Mouse (Mus musculus) limb, embryonic 12.5 days (tissue): Measurements from ENCODE around the gene Slc25a12. TPM values are rescaled to one million over a fixed set of nuclear protein-coding genes. Genes with fewer than 3 reads are reported as not detected.

Experiments used
- ATAC-seq: fragments of 200-750 bp; cut with Nextera tagmentation; 2 replicates; pipeline ENCODE4 v1.8.0; 2017; ENCODE audit warnings: low read depth, moderate TSS enrichment; ENCODE audit not compliant: insufficient number of reproducible peaks, insufficient read depth, low FRiP score, low TSS enrichment
- H3K27ac ChIP-seq: fragments of 300-500 bp; sonication (generic); 2 replicates; pipeline ENCODE4 v1.5.1; 2016; ENCODE audit warnings: mild to moderate bottlenecking, moderate library complexity
- H3K27me3 ChIP-seq: fragments of 300-500 bp; sonication (generic); 2 replicates; pipeline ENCODE4 v1.6.1; 2016; ENCODE audit warnings: mild to moderate bottlenecking, moderate library complexity
- H3K36me3 ChIP-seq: fragments of 300-500 bp; sonication (generic); 2 replicates; pipeline ENCODE4 v1.6.1; 2016; ENCODE audit warnings: mild to moderate bottlenecking, moderate library complexity
- H3K4me1 ChIP-seq: fragments of 300-500 bp; sonication (generic); replicated peaks from 2 replicates; pipeline ENCODE4 v1.6.1; 2016
- H3K4me2 ChIP-seq: fragments of 300-500 bp; sonication (generic); 2 replicates; pipeline ENCODE4 v1.6.1; 2016; ENCODE audit warnings: mild to moderate bottlenecking, moderate library complexity
- H3K4me3 ChIP-seq: fragments of 300-500 bp; sonication (generic); replicated peaks from 2 replicates; pipeline ENCODE4 v1.5.1; 2016; ENCODE audit warnings: mild to moderate bottlenecking
- H3K9ac ChIP-seq: fragments of 300-500 bp; sonication (generic); replicated peaks from 2 replicates; pipeline ENCODE4 v1.6.1; 2016; ENCODE audit warnings: mild to moderate bottlenecking, moderate library complexity
- H3K9me3 ChIP-seq: fragments of 300-500 bp; sonication (generic); 2 replicates; pipeline ENCODE4 v1.6.1; 2016; ENCODE audit warnings: mild to moderate bottlenecking, moderate library complexity
- WGBS: fragments of 180-500 bp; shearing (Covaris S2); methylation state at CpG from one replicate; pipeline ENCODE4 v1.1.7; 2016; 5-methylcytosine and 5-hydroxymethylcytosine counted together
- polyA plus RNA-seq: library from polyadenylated mRNA; unstranded; fragments of >200 nt; fragmentation: Nextera tagmentation; extraction: Ambion mirVana; gene quantifications from 2 replicates; pipeline ENCODE4 v1.2.1, GENCODE M21; 2016

Gene Slc25a12
- polyA plus RNA-seq, 1 experiment from 2014 or later: 31.4 TPM

DNA sequence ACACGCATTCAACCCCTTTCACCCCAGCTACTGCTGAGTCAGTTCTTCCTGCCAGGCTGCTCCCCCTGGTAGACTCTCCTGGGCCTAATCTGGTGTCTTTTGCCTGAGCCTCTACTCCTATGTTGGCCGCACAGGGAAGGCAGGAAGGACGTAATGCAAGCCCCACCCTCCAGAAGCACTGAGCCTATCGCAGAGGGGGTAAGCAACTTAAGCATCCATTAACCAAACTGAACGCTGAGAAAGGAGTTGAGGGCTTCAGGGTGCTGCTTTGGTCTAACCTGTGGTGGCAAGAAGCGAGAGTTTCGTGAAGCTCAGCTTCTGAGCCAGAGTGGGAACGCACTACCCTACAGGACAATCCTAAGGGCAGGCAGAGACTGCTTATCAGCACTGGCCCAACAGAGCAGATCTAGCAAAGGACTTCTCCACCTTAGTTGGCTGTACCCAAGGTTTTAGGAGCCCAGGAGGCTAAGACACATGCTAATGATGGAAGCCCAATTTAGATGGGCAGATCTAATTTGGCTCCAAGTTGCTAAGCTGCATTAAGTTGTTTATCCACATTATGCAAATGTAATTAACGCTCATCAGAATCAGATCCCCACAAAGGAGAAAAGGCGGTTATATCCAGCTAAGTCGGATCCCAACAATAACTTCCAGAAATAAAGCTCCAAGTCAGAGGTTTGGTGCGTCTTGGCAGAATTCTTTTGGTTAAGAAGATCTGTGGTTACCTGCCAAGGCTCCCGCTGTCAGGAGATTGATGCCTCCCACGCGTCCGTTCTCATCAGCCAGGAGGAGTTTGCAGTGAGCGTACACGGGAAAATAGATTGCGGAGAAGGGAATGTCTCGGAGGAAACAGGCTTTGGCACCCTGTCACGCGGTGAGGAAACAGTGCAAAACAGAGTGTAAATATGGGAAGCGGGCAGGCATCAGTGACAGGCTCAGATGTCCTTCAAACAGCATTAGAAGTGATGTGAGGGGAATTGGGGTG lies 88.5 kb downstream of the Slc25a12 start:
- H3K9ac ChIP-seq: no peak overlapping the region

DNA sequence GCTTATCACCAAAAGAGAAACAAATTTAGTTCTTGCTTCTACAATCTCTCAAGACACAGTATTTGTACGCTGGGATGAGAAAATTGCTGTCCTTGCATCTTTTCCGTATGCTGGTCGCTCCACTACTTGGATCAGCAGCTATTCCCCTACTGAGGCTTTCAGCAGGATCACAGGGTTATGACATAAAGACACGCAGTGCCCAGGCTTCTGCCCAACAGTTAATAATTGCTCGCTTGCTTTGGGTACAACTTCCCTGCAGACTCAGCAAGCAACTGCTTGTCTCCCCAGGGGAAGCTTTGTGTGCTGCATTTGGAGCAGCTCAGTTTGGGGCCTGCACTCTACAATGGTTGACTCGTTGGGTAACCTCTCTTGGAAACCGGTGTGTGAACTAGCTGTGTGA lies 91.8 kb downstream of the Slc25a12 start:
- 0 out of 2 replicates have a peak, but pooled peaks cover 4% of the 10 kb centered on the region for H3K4me1 ChIP-seq
- H3K27ac ChIP-seq: no peak overlapping the region
- H3K27me3 ChIP-seq: no peaks in the 10 kb centered on the region
- peaks cover 18% of the 10 kb centered on the region for H3K36me3 ChIP-seq
- no peak overlapping the region for H3K4me3 ChIP-seq
- 90% methylated on average over 7 of the region's 7 CpGs for WGBS
- no peak for ATAC-seq
- H3K9me3 ChIP-seq: no peaks in the 10 kb centered on the region
- H3K4me2 ChIP-seq: no peak overlapping the region
- no peak overlapping the region for H3K9ac ChIP-seq

More for the DNA sequence above, 88.5 kb downstream of the Slc25a12 start:
- 85% methylated on average over 23 of the region's 23 CpGs for WGBS
- Histone ChIP-seq H3K4me2 (no peak overlapping the region), H3K36me3 (peaks cover 31% of the 10 kb centered on the region), H3K9me3 (no peaks in the 10 kb centered on the region), H3K4me1 (0 out of 2 replicates have a peak, but pooled peaks cover under 1% of the 10 kb centered on the region), H3K4me3 (no peak overlapping the region), H3K27me3 (no peaks in the 10 kb centered on the region), H3K27ac (no peak overlapping the region)
- no peak for ATAC-seq

DNA sequence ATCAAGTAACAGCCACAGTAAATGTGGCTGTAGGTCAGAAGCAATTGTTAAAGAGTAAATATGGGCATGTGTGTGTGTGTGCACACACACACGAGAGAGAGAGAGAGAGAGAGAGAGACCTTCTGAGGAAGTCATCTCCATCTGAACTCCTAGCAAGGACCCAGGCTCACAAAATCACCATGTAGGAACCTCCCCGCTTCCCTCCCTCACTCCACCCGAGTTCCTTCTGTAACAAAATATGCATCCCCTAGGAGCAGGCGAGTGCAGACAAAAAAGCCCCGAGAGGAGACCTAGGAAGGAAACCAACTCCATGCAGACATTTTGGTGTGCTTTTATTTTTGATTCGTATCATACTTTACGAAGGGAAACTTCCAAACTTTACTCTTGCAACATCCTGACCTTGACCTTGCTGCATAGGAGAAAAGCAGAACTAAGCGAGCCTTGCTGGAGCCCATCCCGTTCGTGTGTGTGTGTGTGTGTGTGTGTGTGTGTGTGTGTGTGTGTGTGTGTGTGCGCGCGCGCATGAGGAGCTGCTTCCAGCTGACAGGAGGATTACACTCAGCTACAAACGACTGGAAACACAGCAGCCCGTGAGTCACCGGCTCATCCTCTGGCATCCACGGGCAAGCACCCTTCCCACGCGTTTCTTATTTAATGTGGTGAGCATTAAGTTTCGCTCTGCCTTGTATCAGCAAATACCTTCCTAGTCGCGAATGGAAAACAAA lies 93.4 kb downstream of the Slc25a12 start:
- Histone ChIP-seq H3K9ac (no peak overlapping the region), H3K27ac (0 out of 2 replicates have a peak overlapping the region, but pooled peaks have one; percentile 12), H3K4me3 (no peak overlapping the region), H3K4me2 (no peak overlapping the region), H3K9me3 (no peaks in the 10 kb centered on the region), H3K36me3 (peaks cover 18% of the 10 kb centered on the region), H3K27me3 (no peaks in the 10 kb centered on the region), H3K4me1 (0 out of 2 replicates have a peak, but pooled peaks cover 4% of the 10 kb centered on the region)
- ATAC-seq: no peak
- WGBS: 75% methylated on average over 23 of the region's 23 CpGs

DNA sequence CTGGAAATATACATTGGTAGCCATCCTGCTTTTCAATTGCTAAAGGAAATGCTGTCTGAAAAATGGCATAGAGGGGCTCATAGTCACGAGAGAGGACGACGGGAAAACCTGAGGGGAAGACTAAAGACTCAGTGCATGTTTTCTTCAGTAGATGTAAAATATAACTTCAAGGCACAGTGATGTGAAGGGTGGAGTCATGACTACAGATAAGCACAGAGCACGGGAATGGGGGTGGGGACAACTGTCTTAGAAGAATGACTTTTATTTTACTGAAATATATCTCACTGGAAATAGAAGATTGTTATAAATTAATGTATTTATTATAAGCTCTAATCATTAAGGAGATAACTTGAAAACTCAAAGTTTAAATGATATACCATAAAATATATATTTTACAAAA lies 97.5 kb downstream of the Slc25a12 start:
- Histone ChIP-seq H3K27ac (no peak overlapping the region), H3K4me1 (0 out of 2 replicates have a peak, but pooled peaks cover 4% of the 10 kb centered on the region), H3K27me3 (no peaks in the 10 kb centered on the region), H3K4me3 (no peak overlapping the region), H3K9me3 (no peaks in the 10 kb centered on the region), H3K4me2 (no peak overlapping the region), H3K36me3 (peaks cover 25% of the 10 kb centered on the region), H3K9ac (no peak overlapping the region)
- WGBS: 82% methylated on average over 4 of the region's 4 CpGs
- no peak for ATAC-seq

DNA sequence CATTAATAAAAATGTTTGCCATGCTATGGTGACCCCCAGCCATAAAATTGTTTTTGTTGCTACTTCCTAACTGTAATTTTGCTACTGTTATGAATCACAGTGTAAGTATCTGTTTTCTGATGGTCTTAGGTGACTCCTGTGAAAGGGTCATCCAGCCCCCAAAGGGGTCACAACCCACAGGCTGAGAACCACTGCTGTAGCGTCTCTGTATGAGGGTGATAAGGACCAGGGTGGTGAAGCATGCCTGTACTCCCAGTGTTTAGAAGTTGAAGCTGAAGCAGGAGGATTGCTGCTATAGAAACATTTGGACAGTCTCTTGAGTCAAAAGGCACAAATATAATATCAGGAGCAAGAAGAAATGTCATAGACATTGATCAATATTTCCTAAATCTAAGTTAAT lies 98.2 kb downstream of the Slc25a12 start:
- WGBS: 49% methylated on average over 1 of the region's 1 CpGs
- Histone ChIP-seq H3K9ac (no peak overlapping the region), H3K36me3 (peaks cover 27% of the 10 kb centered on the region), H3K4me2 (no peak overlapping the region), H3K4me3 (no peak overlapping the region), H3K4me1 (0 out of 2 replicates have a peak, but pooled peaks cover 4% of the 10 kb centered on the region), H3K27me3 (no peaks in the 10 kb centered on the region), H3K27ac (no peak overlapping the region), H3K9me3 (no peaks in the 10 kb centered on the region)
- ATAC-seq: no peak

DNA sequence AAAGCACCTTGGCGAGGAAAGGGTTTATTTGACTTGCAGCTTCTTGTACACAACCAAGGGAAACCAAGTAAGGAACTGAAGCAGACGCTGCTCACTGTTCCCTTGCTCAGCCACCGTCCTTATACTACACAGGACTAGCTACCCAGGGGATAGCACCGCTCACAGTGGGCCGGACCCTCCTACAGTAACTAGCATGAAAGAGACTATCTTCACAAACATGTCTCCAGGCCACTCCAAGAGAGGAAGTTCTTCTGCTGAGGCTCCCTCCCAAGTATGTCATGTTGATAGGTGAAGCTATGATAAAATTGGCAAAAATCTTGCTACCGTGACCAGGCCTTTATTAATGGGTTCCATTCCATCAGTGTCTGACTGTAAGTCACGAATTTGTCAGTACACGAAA lies 98.9 kb downstream of the Slc25a12 start:
- Histone ChIP-seq H3K36me3 (peaks cover 32% of the 10 kb centered on the region), H3K27me3 (no peaks in the 10 kb centered on the region)
- WGBS: 89% methylated on average over 8 of the region's 8 CpGs

DNA sequence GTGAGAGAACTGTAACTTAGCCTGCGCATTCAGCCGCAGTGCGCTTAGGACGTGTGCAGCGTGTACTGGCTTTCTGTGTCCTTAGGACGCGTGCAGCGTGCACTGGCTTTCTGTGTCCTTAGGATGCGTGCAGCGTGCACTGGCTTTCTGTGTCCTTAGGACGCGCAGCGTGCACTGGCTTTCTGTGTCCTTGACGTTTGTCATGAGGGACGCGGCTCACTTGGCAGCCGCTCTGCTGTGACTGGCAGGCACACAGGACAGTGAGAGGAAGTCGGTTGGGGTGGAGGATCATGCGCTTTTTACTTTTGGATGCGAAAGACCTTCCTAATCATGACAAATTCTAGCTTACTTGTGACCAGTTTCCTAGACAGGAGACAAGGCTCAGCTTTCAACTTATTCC lies 103.0 kb downstream of the Slc25a12 start:
- Histone ChIP-seq H3K27me3 (no peaks in the 10 kb centered on the region), H3K36me3 (peaks cover 69% of the 10 kb centered on the region), H3K4me2 (no peak overlapping the region), H3K4me3 (no peak overlapping the region), H3K27ac (no peak overlapping the region), H3K9me3 (no peaks in the 10 kb centered on the region), H3K9ac (no peak overlapping the region), H3K4me1 (no peaks in the 10 kb centered on the region)
- ATAC-seq: no peak
- 96% methylated on average over 20 of the region's 20 CpGs for WGBS

More for the DNA sequence above, 98.9 kb downstream of the Slc25a12 start:
- Histone ChIP-seq H3K27ac (no peak overlapping the region), H3K4me2 (no peak overlapping the region), H3K4me1 (no peaks in the 10 kb centered on the region), H3K9ac (no peak overlapping the region), H3K4me3 (no peak overlapping the region), H3K9me3 (no peaks in the 10 kb centered on the region)
- no peak for ATAC-seq

DNA sequence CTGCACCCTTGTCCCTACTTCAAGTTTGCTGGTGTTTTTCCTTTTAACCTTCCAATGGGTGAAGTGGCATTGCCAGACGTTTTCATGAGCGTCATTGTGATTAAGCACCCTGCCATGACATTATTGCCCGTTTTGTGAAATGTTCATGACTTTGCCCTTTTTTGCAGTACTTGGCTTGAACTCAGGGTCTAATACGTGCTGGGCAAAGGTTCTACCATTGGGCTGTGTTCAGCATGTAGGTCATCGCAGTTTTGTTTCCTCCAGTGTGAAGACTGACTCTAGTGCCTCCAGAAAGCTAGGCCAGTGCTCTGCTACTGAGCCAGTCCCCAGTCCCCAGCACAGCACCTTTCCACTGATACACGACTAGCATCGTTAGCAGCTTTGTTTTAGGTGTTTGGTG lies 111.0 kb downstream of the Slc25a12 start:
- Histone ChIP-seq H3K4me1 (no peaks in the 10 kb centered on the region), H3K36me3 (peaks cover 88% of the 10 kb centered on the region), H3K27me3 (no peaks in the 10 kb centered on the region), H3K9ac (no peak overlapping the region), H3K9me3 (no peaks in the 10 kb centered on the region), H3K4me2 (no peak overlapping the region), H3K27ac (no peak overlapping the region), H3K4me3 (no peak overlapping the region)
- WGBS: 76% methylated on average over 7 of the region's 7 CpGs
- no peak for ATAC-seq

DNA sequence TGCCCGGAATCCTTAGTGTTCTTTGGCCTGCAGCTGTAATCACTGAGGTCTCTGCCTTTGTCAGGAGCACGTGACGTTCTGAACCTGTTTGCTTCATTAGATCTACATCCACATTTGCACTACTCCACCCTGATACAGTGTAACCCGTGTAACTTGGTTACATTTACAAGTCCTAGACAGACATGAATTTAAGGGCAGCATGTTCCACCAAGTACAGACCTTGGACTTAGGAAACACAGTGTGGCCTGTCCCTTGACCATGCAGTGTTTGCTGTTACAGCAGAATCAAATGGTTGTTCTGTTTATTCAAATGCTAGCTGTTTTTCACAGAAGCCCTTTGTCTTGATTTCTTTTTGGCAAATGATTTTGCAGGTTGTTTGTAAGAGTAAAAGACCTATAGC lies 112.7 kb downstream of the Slc25a12 start:
- H3K36me3 ChIP-seq: peaks cover 91% of the 10 kb centered on the region
- ATAC-seq: no peak
- 84% methylated on average over 4 of the region's 4 CpGs for WGBS

DNA sequence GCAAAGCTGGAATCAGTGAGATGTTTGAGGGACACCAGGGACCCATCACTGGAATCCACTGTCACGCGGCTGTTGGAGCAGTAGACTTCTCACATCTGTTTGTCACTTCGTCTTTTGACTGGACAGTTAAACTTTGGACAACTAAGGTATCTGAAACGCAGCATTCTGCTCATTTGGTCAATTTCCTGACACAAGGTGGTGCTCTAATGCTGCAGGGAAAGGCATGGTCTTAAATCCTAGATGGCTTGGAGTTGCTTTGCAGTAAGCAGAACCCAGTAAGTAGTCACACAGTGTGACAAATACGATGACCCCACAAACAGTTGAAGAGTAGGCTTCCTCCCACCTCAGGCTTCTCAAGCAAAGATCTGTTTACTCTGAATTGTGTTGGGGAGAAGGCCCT lies 116.7 kb downstream of the Slc25a12 start:
- Histone ChIP-seq H3K9ac (no peak overlapping the region), H3K27ac (no peak overlapping the region), H3K27me3 (no peaks in the 10 kb centered on the region), H3K9me3 (no peaks in the 10 kb centered on the region), H3K4me2 (no peak overlapping the region), H3K4me3 (no peak overlapping the region), H3K4me1 (no peaks in the 10 kb centered on the region), H3K36me3 (peaks cover 73% of the 10 kb centered on the region)
- WGBS: 66% methylated on average over 5 of the region's 5 CpGs
- ATAC-seq: no peak

More for the DNA sequence above, 112.7 kb downstream of the Slc25a12 start:
- no peaks in the 10 kb centered on the region for H3K9me3 ChIP-seq
- H3K9ac ChIP-seq: no peak overlapping the region
- H3K4me3 ChIP-seq: no peak overlapping the region
- H3K4me2 ChIP-seq: no peak overlapping the region
- no peaks in the 10 kb centered on the region for H3K27me3 ChIP-seq
- H3K27ac ChIP-seq: no peak overlapping the region
- H3K4me1 ChIP-seq: no peaks in the 10 kb centered on the region

DNA sequence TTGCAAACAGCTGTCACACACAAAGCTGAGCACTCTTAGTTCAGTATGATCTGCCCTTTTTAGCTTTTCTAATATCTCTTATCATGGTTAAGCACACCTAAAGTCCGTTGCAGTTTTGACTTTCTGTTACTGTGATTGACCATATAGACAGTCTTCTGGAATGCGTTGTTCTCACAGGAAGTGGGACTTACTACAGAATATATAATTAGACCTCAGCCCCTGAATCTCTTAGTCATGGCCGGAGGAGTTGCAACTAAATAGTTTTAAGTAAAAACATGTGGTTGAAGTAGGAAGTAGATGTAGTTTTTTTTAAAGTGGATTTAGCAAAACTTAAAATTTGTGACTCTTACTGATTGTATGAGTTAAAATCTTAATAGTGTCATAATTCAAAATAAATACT lies 119.5 kb downstream of the Slc25a12 start:
- no peaks in the 10 kb centered on the region for H3K27me3 ChIP-seq
- H3K36me3 ChIP-seq: peaks cover 62% of the 10 kb centered on the region
- H3K9ac ChIP-seq: no peak overlapping the region
- H3K27ac ChIP-seq: no peak overlapping the region
- no peaks in the 10 kb centered on the region for H3K4me1 ChIP-seq
- H3K4me2 ChIP-seq: no peak overlapping the region
- no peak overlapping the region for H3K4me3 ChIP-seq
- no peak for ATAC-seq
- no peaks in the 10 kb centered on the region for H3K9me3 ChIP-seq
- WGBS: 31% methylated on average over 3 of the region's 3 CpGs
